Mouse (Mus musculus): ENCODE data around the gene Fbxo45.
A peak's percentile ranks its signal among the peaks of the same experiment; 100 is the strongest.
"Not testable (repeated sequence)": the region's sequence is repeated elsewhere in the genome, so short reads cannot be mapped to it uniquely, and the experiment has no call there.

Gene Fbxo45

GRCm38 (mm10) chr16:32246952-32247370 is at the start of gene Fbxo45, which contains the start of gene Wdr53:
Gene Fbxo45 (minus strand): TSS chr16:32247158.
Gene Wdr53 (plus strand): TSS chr16:32247227.
- DNase-seq, result peak; percentile 97 to 99

- DNase-seq, result no peak
These were observed 44.9 kb upstream of the Fbxo45 start for GRCm38 (mm10) chr16:32291821-32292220.

GRCm38 (mm10) chr16:32282608-32283007 is 35.6 kb upstream of the Fbxo45 start:
- DNase-seq, result no peak

GRCm38 (mm10) chr16:32280211-32280610 is 33.3 kb upstream of the Fbxo45 start:
- DNase-seq, result no peak

- no peak for DNase-seq
These were observed 31.4 kb upstream of the Fbxo45 start for GRCm38 (mm10) chr16:32278396-32278795.

GRCm38 (mm10) chr16:32277308-32278256 is 30.6 kb upstream of the Fbxo45 start, which contains the start of gene Rnf168:
Gene Rnf168 (plus strand): TSS chr16:32277459.
- peak; percentile 92 to 93 for DNase-seq

- no peak for DNase-seq
These were observed 28.9 kb upstream of the Fbxo45 start for GRCm38 (mm10) chr16:32275830-32276229.

- no peak for DNase-seq
These were observed 28.1 kb upstream of the Fbxo45 start for GRCm38 (mm10) chr16:32275041-32275440.

- peak in 1 of 2 experiments; percentile 13 for DNase-seq
These were observed 26.4 kb upstream of the Fbxo45 start for GRCm38 (mm10) chr16:32273338-32273737.

- DNase-seq, result no peak
These were observed 24.3 kb upstream of the Fbxo45 start, which contains the start of gene Smco1 for GRCm38 (mm10) chr16:32271291-32271690. Gene Smco1 (plus strand): TSS chr16:32271468.

- DNase-seq, result not testable (repeated sequence)
These were observed 17.3 kb upstream of the Fbxo45 start for GRCm38 (mm10) chr16:32264225-32264624.

GRCm38 (mm10) chr16:32246351-32246791 is 587 bp downstream of the Fbxo45 start:
- peak in 1 of 2 experiments; percentile 49 for DNase-seq

GRCm38 (mm10) chr16:32243901-32244300 is 3.1 kb downstream of the Fbxo45 start:
- DNase-seq, result no peak

GRCm38 (mm10) chr16:32239428-32240312 is 7.3 kb downstream of the Fbxo45 start:
- DNase-seq, result no peak

GRCm38 (mm10) chr16:32237930-32238680 is 8.9 kb downstream of the Fbxo45 start:
- DNase-seq, result peak; percentile 31 to 76

GRCm38 (mm10) chr16:32232050-32232449 is 14.9 kb downstream of the Fbxo45 start:
- not testable (repeated sequence) for DNase-seq

- no peak for DNase-seq
These were observed 24.6 kb downstream of the Fbxo45 start for GRCm38 (mm10) chr16:32222399-32222798.

GRCm38 (mm10) chr16:32221803-32222202 is 25.2 kb downstream of the Fbxo45 start:
- DNase-seq, result no peak

GRCm38 (mm10) chr16:32214804-32215576 is 32.0 kb downstream of the Fbxo45 start:
- no peak for DNase-seq

GRCm38 (mm10) chr16:32214156-32214555 is 32.8 kb downstream of the Fbxo45 start:
- no peak for DNase-seq

- DNase-seq, result peak; percentile 37 to 38
These were observed 42.1 kb downstream of the Fbxo45 start for GRCm38 (mm10) chr16:32204902-32205301.
